Mouse (Mus musculus): ENCODE data around the gene Prc1. TPM values are rescaled to one million over a fixed set of nuclear protein-coding genes. Genes with fewer than 3 reads are reported as not detected.
"Not testable (repeated sequence)": the region's sequence is repeated elsewhere in the genome, so short reads cannot be mapped to it uniquely, and the experiment has no call there.

Gene Prc1
- polyA plus RNA-seq, 1 experiment from 2014 or later = 121 TPM

GRCm38 (mm10) chr7:80318670-80319069 is 24.4 kb downstream of the Prc1 start:
- peak overlapping the region; percentile 37 for H3K9ac ChIP-seq

GRCm38 (mm10) chr7:80319846-80320496 is 25.7 kb downstream of the Prc1 start:
- Histone ChIP-seq H3K36me3 (peaks cover 59% of the 10 kb centered on the region), H3K27ac (replicated peaks) (peak overlapping the region; percentile 60), H3K9ac (peak overlapping the region; percentile 37), H3K4me3 (no peak overlapping the region), H3K9me3 (no peaks in the 10 kb centered on the region), H3K27me3 (replicated peaks) (no peaks in the 10 kb centered on the region), H3K4me2 (no peak overlapping the region), H3K4me1 (peaks cover 36% of the 10 kb centered on the region)
- WGBS = 71% methylated on average over 19 of the region's 19 CpGs
- ATAC-seq (ENCODE audit: extremely low read depth, insufficient number of reproducible peaks, low FRiP score, low TSS enrichment) = no peak

More at GRCm38 (mm10) chr7:80318670-80319069, 24.4 kb downstream of the Prc1 start:
- Histone ChIP-seq H3K27ac (replicated peaks) (peak overlapping the region; percentile 60), H3K4me2 (no peak overlapping the region), H3K27me3 (replicated peaks) (no peaks in the 10 kb centered on the region), H3K36me3 (peaks cover 71% of the 10 kb centered on the region), H3K4me3 (no peak overlapping the region), H3K9me3 (no peaks in the 10 kb centered on the region), H3K4me1 (peaks cover 34% of the 10 kb centered on the region)
- 79% methylated on average over 4 of the region's 4 CpGs for WGBS
- no peak for ATAC-seq (ENCODE audit: extremely low read depth, insufficient number of reproducible peaks, low FRiP score, low TSS enrichment)

GRCm38 (mm10) chr7:80323336-80323735 is 29.1 kb downstream of the Prc1 start:
- WGBS = 20% methylated on average over 8 of the region's 8 CpGs
- H3K9me3 ChIP-seq = no peaks in the 10 kb centered on the region
- no peaks in the 10 kb centered on the region for H3K27me3 ChIP-seq (replicated peaks)
- H3K27ac ChIP-seq (replicated peaks) = peak overlapping the region; percentile 93
- peak overlapping the region; percentile 86 for H3K4me2 ChIP-seq
- peak overlapping the region; percentile 63 for H3K4me3 ChIP-seq
- peak overlapping the region; percentile 83 for H3K9ac ChIP-seq
- peaks cover 39% of the 10 kb centered on the region for H3K4me1 ChIP-seq
- peaks cover 62% of the 10 kb centered on the region for H3K36me3 ChIP-seq
- ATAC-seq (ENCODE audit: extremely low read depth, insufficient number of reproducible peaks, low FRiP score, low TSS enrichment) = no peak

- peak within 1 kb of the TSS; percentile 83 for H3K9ac ChIP-seq
- H3K36me3 ChIP-seq = peaks cover 63% of the 10 kb centered on the region
- H3K4me3 ChIP-seq = peak within 1 kb of the TSS; percentile 63
- peak within 1 kb of the TSS; percentile 93 for H3K27ac ChIP-seq (replicated peaks)
- peaks cover 32% of the 10 kb centered on the region for H3K4me1 ChIP-seq
- no peaks in the 10 kb centered on the region for H3K27me3 ChIP-seq (replicated peaks)
- peak within 1 kb of the TSS; percentile 86 for H3K4me2 ChIP-seq
- WGBS = 1% methylated on average over 37 of the region's 38 CpGs
- no peaks in the 10 kb centered on the region for H3K9me3 ChIP-seq
- peak; percentile 90 for ATAC-seq (ENCODE audit: extremely low read depth, insufficient number of reproducible peaks, low FRiP score, low TSS enrichment)
These were observed 30.0 kb downstream of the Prc1 start, which contains the start of gene Rccd1 for GRCm38 (mm10) chr7:80324043-80324815. Gene Rccd1, minus strand, starts transcription at chr7:80324454.

- WGBS = 51% methylated on average over 5 of the region's 5 CpGs
- H3K9me3 ChIP-seq; H3K27me3 ChIP-seq (replicated peaks); ATAC-seq (ENCODE audit: extremely low read depth, insufficient number of reproducible peaks, low FRiP score, low TSS enrichment): not testable (repeated sequence)
- Histone ChIP-seq H3K27ac (replicated peaks) (peak overlapping the region; percentile 93), H3K4me2 (peak overlapping the region; percentile 86), H3K9ac (peak overlapping the region; percentile 68; the same call in 1 of the 2 replicates), H3K4me3 (peak overlapping the region; percentile 63), H3K36me3 (peaks cover 63% of the 10 kb centered on the region), H3K4me1 (peaks cover 26% of the 10 kb centered on the region)
These were observed 30.5 kb downstream of the Prc1 start for GRCm38 (mm10) chr7:80324816-80325119.

GRCm38 (mm10) chr7:80325292-80325868 is 31.1 kb downstream of the Prc1 start:
- H3K9ac ChIP-seq = no peak overlapping the region
- H3K4me3 ChIP-seq = no peak overlapping the region
- WGBS = 92% methylated on average over 16 of the region's 16 CpGs
- peaks cover 21% of the 10 kb centered on the region for H3K4me1 ChIP-seq
- H3K27ac ChIP-seq (replicated peaks) = peak overlapping the region; percentile 93; the same call in 1 of the 2 replicates
- no peak overlapping the region for H3K4me2 ChIP-seq
- peaks cover 63% of the 10 kb centered on the region for H3K36me3 ChIP-seq
- no peaks in the 10 kb centered on the region for H3K27me3 ChIP-seq (replicated peaks)
- no peaks in the 10 kb centered on the region for H3K9me3 ChIP-seq
- no peak for ATAC-seq (ENCODE audit: extremely low read depth, insufficient number of reproducible peaks, low FRiP score, low TSS enrichment)

GRCm38 (mm10) chr7:80326076-80326475 is 31.8 kb downstream of the Prc1 start:
- Histone ChIP-seq H3K9me3 (no peaks in the 10 kb centered on the region), H3K27ac (replicated peaks) (no peak overlapping the region), H3K4me1 (peaks cover 21% of the 10 kb centered on the region), H3K36me3 (peaks cover 63% of the 10 kb centered on the region), H3K27me3 (replicated peaks) (no peaks in the 10 kb centered on the region), H3K4me2 (no peak overlapping the region), H3K9ac (no peak overlapping the region), H3K4me3 (no peak overlapping the region)
- no peak for ATAC-seq (ENCODE audit: extremely low read depth, insufficient number of reproducible peaks, low FRiP score, low TSS enrichment)
- 96% methylated on average over 19 of the region's 19 CpGs for WGBS

- WGBS = 89% methylated on average over 8 of the region's 8 CpGs
- no peaks in the 10 kb centered on the region for H3K27me3 ChIP-seq (replicated peaks)
- peaks cover 100% of the 10 kb centered on the region for H3K36me3 ChIP-seq
- 0 out of 2 replicates have a peak, but pooled peaks cover 8% of the 10 kb centered on the region for H3K4me1 ChIP-seq
- no peak overlapping the region for H3K4me2 ChIP-seq
- no peak for ATAC-seq (ENCODE audit: extremely low read depth, insufficient number of reproducible peaks, low FRiP score, low TSS enrichment)
- no peak overlapping the region for H3K9ac ChIP-seq
- no peaks in the 10 kb centered on the region for H3K9me3 ChIP-seq
- H3K4me3 ChIP-seq = no peak overlapping the region
- H3K27ac ChIP-seq (replicated peaks) = no peak overlapping the region
These were observed 36.0 kb downstream of the Prc1 start for GRCm38 (mm10) chr7:80330278-80330677.

GRCm38 (mm10) chr7:80331433-80331832 is 37.2 kb downstream of the Prc1 start:
- Histone ChIP-seq H3K4me3 (no peak overlapping the region), H3K9me3 (no peaks in the 10 kb centered on the region), H3K27me3 (replicated peaks) (no peaks in the 10 kb centered on the region), H3K36me3 (peaks cover 100% of the 10 kb centered on the region), H3K4me2 (no peak overlapping the region), H3K27ac (replicated peaks) (no peak overlapping the region), H3K9ac (no peak overlapping the region), H3K4me1 (0 out of 2 replicates have a peak, but pooled peaks cover 8% of the 10 kb centered on the region)
- 94% methylated on average over 19 of the region's 19 CpGs for WGBS
- ATAC-seq (ENCODE audit: extremely low read depth, insufficient number of reproducible peaks, low FRiP score, low TSS enrichment) = no peak

GRCm38 (mm10) chr7:80334848-80335247 is 40.6 kb downstream of the Prc1 start:
- Histone ChIP-seq H3K4me1 (peaks cover 23% of the 10 kb centered on the region), H3K9ac (no peak overlapping the region), H3K9me3 (no peaks in the 10 kb centered on the region), H3K27ac (replicated peaks) (no peak overlapping the region), H3K27me3 (replicated peaks) (no peaks in the 10 kb centered on the region), H3K36me3 (peaks cover 80% of the 10 kb centered on the region), H3K4me3 (no peak overlapping the region), H3K4me2 (no peak overlapping the region)
- 73% methylated on average over 4 of the region's 4 CpGs for WGBS
- ATAC-seq (ENCODE audit: extremely low read depth, insufficient number of reproducible peaks, low FRiP score, low TSS enrichment) = no peak

- no peak overlapping the region for H3K27ac ChIP-seq (replicated peaks)
- H3K36me3 ChIP-seq = peaks cover 60% of the 10 kb centered on the region
- no peaks in the 10 kb centered on the region for H3K9me3 ChIP-seq
- no peaks in the 10 kb centered on the region for H3K27me3 ChIP-seq (replicated peaks)
- WGBS = 86% methylated on average over 3 of the region's 3 CpGs
- no peak for ATAC-seq (ENCODE audit: extremely low read depth, insufficient number of reproducible peaks, low FRiP score, low TSS enrichment)
- no peak overlapping the region for H3K4me2 ChIP-seq
- peaks cover 38% of the 10 kb centered on the region for H3K4me1 ChIP-seq
- H3K9ac ChIP-seq = no peak overlapping the region
- H3K4me3 ChIP-seq = no peak overlapping the region
These were observed 42.7 kb downstream of the Prc1 start for GRCm38 (mm10) chr7:80336932-80337331.

Data from heart, embryonic 13.5 days (tissue).